Mouse (Mus musculus) liver, adult 2 months (tissue): ENCODE results near the gene Zan.

Source experiments
- CTCF ChIP-seq: fragments of 200-500 bp; IDR thresholded peaks from 2 replicates; pipeline ENCODE4 v1.5.1; 2011; ENCODE audit warnings: low read depth, low read length, control low read depth
- POLR2A ChIP-seq: fragments of 200-500 bp; IDR thresholded peaks from 2 replicates; pipeline ENCODE4 v1.6.1; 2011; ENCODE audit warnings: low read length, control low read depth; ENCODE audit not compliant: insufficient read depth; ENCODE audit errors: extremely low read depth

DNA sequence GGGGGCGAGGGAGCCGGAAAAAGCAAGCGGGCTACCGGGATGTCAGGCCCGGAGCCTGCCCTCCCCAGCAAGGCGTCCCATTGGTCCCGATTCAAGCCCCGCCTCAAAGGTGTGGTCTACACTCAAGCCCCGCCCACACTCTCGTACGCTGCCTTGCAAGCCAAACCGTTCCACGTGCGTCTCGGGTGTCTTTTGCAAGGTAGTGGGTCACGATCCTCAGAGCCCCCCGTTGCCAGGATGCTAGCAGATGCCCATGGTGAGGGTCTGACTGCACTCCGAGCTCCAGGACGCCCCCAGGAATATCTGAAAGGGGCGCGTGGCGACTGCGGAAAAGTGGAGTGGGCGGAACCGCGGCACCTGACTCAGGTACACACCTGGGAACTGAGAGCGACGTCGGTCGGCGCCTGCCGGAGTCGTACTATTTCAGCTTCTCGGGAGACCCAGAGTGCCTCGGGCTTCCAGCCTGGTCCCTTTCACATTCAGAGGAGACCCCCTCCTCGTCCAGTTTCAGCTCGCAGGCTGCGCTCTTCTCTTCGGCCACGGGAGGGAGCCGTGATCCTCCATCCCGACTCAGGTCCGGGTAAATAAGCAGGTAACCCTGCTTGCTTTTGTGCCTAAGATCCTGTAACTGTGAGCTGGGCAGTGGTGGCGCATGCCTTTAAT lies 143.2 kb downstream of the Zan start, which contains the start of gene Slc12a9:
- TF ChIP-seq CTCF, result peak; percentile 94
- no peak for TF ChIP-seq POLR2A
